12 mouse cellular contexts compared by ENCODE assay signal in genomic region chr15:77307767-77308495, GRCm38 (mm10). TPM values are rescaled to one million over a fixed set of nuclear protein-coding genes. Genes with fewer than 3 reads are reported as not detected.
DNase-seq lines count a peak whose midpoint lies in the region; ATAC-seq and TF ChIP-seq lines count a peak whose summit lies in the region.
"Had no signal": no experiment of that assay in that cellular context is flagged by ENCODE, and none has a peak within 500 bp of the region (broad histone marks: within the 10 kb centered on the region; RNA-seq: fewer than 3 reads in every experiment).

No protein-coding gene starts in this region.

- 73% methylated on average over 4 of the region's 4 CpGs for WGBS in heart, embryonic 15.5 days
- 83% methylated on average over 4 of the region's 4 CpGs for WGBS in heart, adult 2 months
- 71% methylated on average over 4 of the region's 4 CpGs for WGBS in lung, embryonic 14.5 days
- WGBS in lung, adult 2 months: 80% methylated on average over 4 of the region's 4 CpGs
- 49% methylated on average over 4 of the region's 4 CpGs for WGBS in liver, postnatal 0 days (ENCODE audit: insufficient replicate concordance)

- no peak for TF ChIP-seq EP300 in heart, adult 2 months (IDR thresholded peaks at IDR 0.05; ENCODE audit: insufficient read depth, low read depth, low read length)
- TF ChIP-seq EP300 in liver, postnatal 0 days (IDR thresholded peaks at IDR 0.05; ENCODE audit: low read depth): no peak

- peaks cover 2% of the 10 kb centered on the region for H3K79me2 ChIP-seq in heart, adult 2 months (replicated peaks; ENCODE audit: control insufficient read depth, insufficient read depth, low read length)

- no peak overlapping the region for H3K27ac ChIP-seq in heart, embryonic 15.5 days
- H3K27ac ChIP-seq in heart, adult 2 months: no peak overlapping the region; the same call in 1 of the 2 replicates
- H3K27ac ChIP-seq in lung, embryonic 14.5 days (ENCODE audit: low read depth): no peak overlapping the region
- peak overlapping the region; percentile 44 for H3K27ac ChIP-seq in liver, postnatal 0 days (ENCODE audit: low read depth)
- H3K27ac ChIP-seq: liver, embryonic 14.5 days had no signal

- H3K4me1 ChIP-seq in heart, embryonic 15.5 days (replicated peaks): peaks cover 19% of the 10 kb centered on the region
- peaks cover 6% of the 10 kb centered on the region for H3K4me1 ChIP-seq in heart, adult 2 months (ENCODE audit: control insufficient read depth, insufficient read depth, low read length)
- H3K4me1 ChIP-seq in lung, embryonic 14.5 days (ENCODE audit: insufficient read depth): peaks cover 15% of the 10 kb centered on the region
- H3K4me1 ChIP-seq in lung, adult 2 months (ENCODE audit: control insufficient read depth, insufficient read depth, low read length): peaks cover 10% of the 10 kb centered on the region
- H3K4me1 ChIP-seq in liver, postnatal 0 days (ENCODE audit: insufficient read depth): peaks cover 22% of the 10 kb centered on the region

- no peaks in the 10 kb centered on the region for H3K9me3 ChIP-seq in heart, embryonic 15.5 days (replicated peaks)
- no peaks in the 10 kb centered on the region for H3K9me3 ChIP-seq in lung, embryonic 14.5 days (ENCODE audit: low read depth, low read length)
- H3K9me3 ChIP-seq in liver, postnatal 0 days (ENCODE audit: low read length): no peaks in the 10 kb centered on the region
- H3K9me3 ChIP-seq: midbrain, embryonic 12.5 days had no signal

- no peaks in the 10 kb centered on the region for H3K27me3 ChIP-seq in heart, embryonic 15.5 days
- no peaks in the 10 kb centered on the region for H3K27me3 ChIP-seq in heart, adult 2 months (ENCODE audit: control insufficient read depth, insufficient read depth, low read length)
- no peaks in the 10 kb centered on the region for H3K27me3 ChIP-seq in lung, embryonic 14.5 days (ENCODE audit: insufficient read depth, low read length)
- peaks cover 21% of the 10 kb centered on the region for H3K27me3 ChIP-seq in liver, postnatal 0 days (ENCODE audit: insufficient read depth, low read length)

- intact Hi-C loops in heart, adult 2 months (cut with DNase I): loop anchor here (2.0 kb wide), 2 partner anchors 29 to 71 kb away; no protein-coding TSS in a partner anchor

- no peak for ATAC-seq in heart, embryonic 15.5 days (replicated peaks; ENCODE audit: insufficient number of reproducible peaks, insufficient read depth, low FRiP score, low read depth)
- ATAC-seq in lung, embryonic 14.5 days (ENCODE audit: insufficient read depth): no peak
- ATAC-seq in liver, postnatal 0 days: no peak

- no peak overlapping the region for H3K4me3 ChIP-seq in heart, embryonic 15.5 days
- H3K4me3 ChIP-seq in heart, adult 2 months: no peak overlapping the region
- no peak overlapping the region for H3K4me3 ChIP-seq in lung, embryonic 14.5 days (ENCODE audit: low read depth, low read length)
- H3K4me3 ChIP-seq in lung, adult 2 months (replicated peaks; ENCODE audit: extremely low read depth, low read depth, low read length): no peak overlapping the region
- H3K4me3 ChIP-seq in liver, postnatal 0 days (ENCODE audit: low read depth, low read length): no peak overlapping the region

- 0 out of 2 replicates have a peak overlapping the region, but pooled peaks have one; percentile 8 for H3K9ac ChIP-seq in heart, embryonic 15.5 days
- H3K9ac ChIP-seq in heart, adult 2 months (ENCODE audit: low read depth, low read length): no peak overlapping the region
- 0 out of 2 replicates have a peak overlapping the region, but pooled peaks have one; percentile 20 for H3K9ac ChIP-seq in lung, embryonic 14.5 days
- H3K9ac ChIP-seq in liver, postnatal 0 days (replicated peaks): no peak overlapping the region
- H3K9ac ChIP-seq: liver, embryonic 14.5 days had no signal

- DNase-seq in heart, adult 2 months: no peak
- no peak for DNase-seq in lung, embryonic 14.5 days
- no peak for DNase-seq in lung, adult 2 months
- DNase-seq in adipocyte (ENCODE audit: low spot score): peak; percentile 26
- no peak for DNase-seq in liver, postnatal 0 days
- no peak for DNase-seq in urinary bladder, postnatal 10 days (ENCODE audit: low spot score)
- DNase-seq: cerebellum, adult 9-10 months; gastrocnemius, postnatal 25 days; kidney, adult 2 months had no signal

- TF ChIP-seq POLR2A in heart, adult 2 months (IDR thresholded peaks at IDR 0.05; ENCODE audit: insufficient read depth, low read depth, low read length): no peak
- no peak for TF ChIP-seq POLR2A in lung, adult 2 months (IDR thresholded peaks at IDR 0.05; ENCODE audit: borderline replicate concordance, extremely low read depth, low read depth, low read length)

- H3K4me2 ChIP-seq in heart, embryonic 15.5 days: no peak overlapping the region
- H3K4me2 ChIP-seq in lung, embryonic 14.5 days: no peak overlapping the region
- 0 out of 2 replicates have a peak overlapping the region, but pooled peaks have one; percentile 79 for H3K4me2 ChIP-seq in liver, postnatal 0 days (ENCODE audit: low read depth, low read length)

- no peak for TF ChIP-seq CTCF in heart, adult 2 months (IDR thresholded peaks at IDR 0.05)
- no peak for TF ChIP-seq CTCF in lung, embryonic 14.5 days (IDR thresholded peaks at IDR 0.05; ENCODE audit: low read depth)
- TF ChIP-seq CTCF in lung, adult 2 months (IDR thresholded peaks at IDR 0.05; ENCODE audit: insufficient read depth, low read length): no peak
- TF ChIP-seq CTCF in liver, postnatal 0 days (IDR thresholded peaks at IDR 0.05; ENCODE audit: low read depth): no peak

- no peaks in the 10 kb centered on the region for H3K36me3 ChIP-seq in heart, embryonic 15.5 days
- H3K36me3 ChIP-seq in heart, adult 2 months (ENCODE audit: control insufficient read depth, insufficient read depth, low read length): peaks cover 11% of the 10 kb centered on the region
- H3K36me3 ChIP-seq in lung, embryonic 14.5 days (ENCODE audit: insufficient read depth): no peaks in the 10 kb centered on the region
- H3K36me3 ChIP-seq in liver, postnatal 0 days (replicated peaks; ENCODE audit: insufficient read depth, low read length): no peaks in the 10 kb centered on the region
- H3K36me3 ChIP-seq: midbrain, embryonic 12.5 days had no signal

RNA-seq across cellular contexts. Expression of gene Rbfox2, which starts 1.1 kb away (rescaled TPM):
- polyA plus RNA-seq in heart, embryonic 15.5 days (2015; fragmentation: Nextera tagmentation; extraction: Ambion mirVana): 54.6 and 61.2 TPM in 2 replicates
- 100 to 1,000 TPM; 106 to 110 TPM for total RNA-seq in heart, adult 2 months (2021)
- polyA plus RNA-seq in heart, adult 2 months (2012; rRNA removed): 86.0 and 145 TPM in 2 replicates
- polyA plus RNA-seq in lung, embryonic 14.5 days (2014; fragmentation: Nextera tagmentation; extraction: Ambion mirVana): 51.9 and 55.8 TPM in 2 replicates
- 65.0 and 72.0 TPM in 2 replicates for polyA plus RNA-seq in lung, adult 2 months (2012; rRNA removed)
- polyA plus RNA-seq in liver, postnatal 0 days (2015; fragmentation: Nextera tagmentation; extraction: Ambion mirVana): 6.9 and 7.0 TPM in 2 replicates

Comparison
In these comparisons a context has a peak if more than half of its experiments do, and no peak if none do; other contexts are left out.
1. H3K9ac ChIP-seq: peak in heart, embryonic 15.5 days (single experiment) and lung, embryonic 14.5 days (single experiment); none in heart, adult 2 months (single experiment) and liver, postnatal 0 days (single experiment).